Mouse (Mus musculus): Measurements from ENCODE around the gene Nmur1. TPM values are rescaled to one million over a fixed set of nuclear protein-coding genes. Genes with fewer than 3 reads are reported as not detected.

Nmur1 gene
- polyA plus RNA-seq, 1 experiment from 2014 or later = not detected

GRCm38 (mm10) chr1:86349696-86350095 lies 76.3 kb downstream of the Nmur1 start:
- H3K9ac ChIP-seq (ENCODE audit: low read length) = no peak overlapping the region
- H3K9me3 ChIP-seq (replicated peaks; ENCODE audit: control insufficient read depth, low read length) = no peaks in the 10 kb centered on the region
- no peaks in the 10 kb centered on the region for H3K27me3 ChIP-seq (ENCODE audit: control insufficient read depth, insufficient read depth, low read length)
- H3K4me2 ChIP-seq (ENCODE audit: low read depth, low read length) = no peak overlapping the region
- no peaks in the 10 kb centered on the region for H3K4me1 ChIP-seq (ENCODE audit: control insufficient read depth, insufficient read depth, low read length)
- WGBS = 86% methylated on average over 1 of the region's 1 CpGs
- no peak for ATAC-seq (replicated peaks; ENCODE audit: extremely low read depth, insufficient read depth, low FRiP score)
- H3K27ac ChIP-seq (ENCODE audit: low read length) = no peak overlapping the region
- H3K4me3 ChIP-seq (ENCODE audit: low read length) = no peak overlapping the region
- peaks cover 63% of the 10 kb centered on the region for H3K36me3 ChIP-seq (ENCODE audit: control insufficient read depth, insufficient read depth)

- H3K9me3 ChIP-seq (replicated peaks; ENCODE audit: control insufficient read depth, low read length) = no peaks in the 10 kb centered on the region
- no peak overlapping the region for H3K9ac ChIP-seq (ENCODE audit: low read length)
- no peak for ATAC-seq (replicated peaks; ENCODE audit: extremely low read depth, insufficient read depth, low FRiP score)
- H3K27me3 ChIP-seq (ENCODE audit: control insufficient read depth, insufficient read depth, low read length) = no peaks in the 10 kb centered on the region
- no peak overlapping the region for H3K4me2 ChIP-seq (ENCODE audit: low read depth, low read length)
- no peak overlapping the region for H3K4me3 ChIP-seq (ENCODE audit: low read length)
- no peak overlapping the region for H3K27ac ChIP-seq (ENCODE audit: low read length)
- H3K36me3 ChIP-seq (ENCODE audit: control insufficient read depth, insufficient read depth) = peaks cover 58% of the 10 kb centered on the region
- no peaks in the 10 kb centered on the region for H3K4me1 ChIP-seq (ENCODE audit: control insufficient read depth, insufficient read depth, low read length)
- 93% methylated on average over 3 of the region's 3 CpGs for WGBS
Measured at GRCm38 (mm10) chr1:86349201-86349600, 76.8 kb downstream of the Nmur1 start.

- Histone ChIP-seq H3K9ac (ENCODE audit: low read length) (no peak overlapping the region), H3K27ac (ENCODE audit: low read length) (no peak overlapping the region), H3K36me3 (ENCODE audit: control insufficient read depth, insufficient read depth) (peaks cover 54% of the 10 kb centered on the region), H3K9me3 (replicated peaks; ENCODE audit: control insufficient read depth, low read length) (no peaks in the 10 kb centered on the region), H3K4me1 (ENCODE audit: control insufficient read depth, insufficient read depth, low read length) (no peaks in the 10 kb centered on the region), H3K27me3 (ENCODE audit: control insufficient read depth, insufficient read depth, low read length) (no peaks in the 10 kb centered on the region), H3K4me2 (ENCODE audit: low read depth, low read length) (no peak overlapping the region), H3K4me3 (ENCODE audit: low read length) (no peak overlapping the region)
- ATAC-seq (replicated peaks; ENCODE audit: extremely low read depth, insufficient read depth, low FRiP score) = no peak
- 80% methylated on average over 4 of the region's 4 CpGs for WGBS
Measured at GRCm38 (mm10) chr1:86348801-86349200, 77.2 kb downstream of the Nmur1 start.

- Histone ChIP-seq H3K27me3 (ENCODE audit: control insufficient read depth, insufficient read depth, low read length) (no peaks in the 10 kb centered on the region), H3K36me3 (ENCODE audit: control insufficient read depth, insufficient read depth) (peaks cover 47% of the 10 kb centered on the region), H3K9ac (ENCODE audit: low read length) (no peak overlapping the region), H3K4me1 (ENCODE audit: control insufficient read depth, insufficient read depth, low read length) (no peaks in the 10 kb centered on the region), H3K4me3 (ENCODE audit: low read length) (no peak overlapping the region), H3K4me2 (ENCODE audit: low read depth, low read length) (no peak overlapping the region), H3K27ac (ENCODE audit: low read length) (no peak overlapping the region), H3K9me3 (replicated peaks; ENCODE audit: control insufficient read depth, low read length) (no peaks in the 10 kb centered on the region)
- ATAC-seq (replicated peaks; ENCODE audit: extremely low read depth, insufficient read depth, low FRiP score) = no peak
- 59% methylated on average over 1 of the region's 1 CpGs for WGBS
Measured at GRCm38 (mm10) chr1:86348083-86348482, 77.9 kb downstream of the Nmur1 start.

- H3K9me3 ChIP-seq (replicated peaks; ENCODE audit: control insufficient read depth, low read length) = no peaks in the 10 kb centered on the region
- H3K4me3 ChIP-seq (ENCODE audit: low read length) = no peak overlapping the region
- no peaks in the 10 kb centered on the region for H3K4me1 ChIP-seq (ENCODE audit: control insufficient read depth, insufficient read depth, low read length)
- no peaks in the 10 kb centered on the region for H3K27me3 ChIP-seq (ENCODE audit: control insufficient read depth, insufficient read depth, low read length)
- no peak overlapping the region for H3K9ac ChIP-seq (ENCODE audit: low read length)
- 55% methylated on average over 1 of the region's 1 CpGs for WGBS
- no peak for ATAC-seq (replicated peaks; ENCODE audit: extremely low read depth, insufficient read depth, low FRiP score)
- peaks cover 45% of the 10 kb centered on the region for H3K36me3 ChIP-seq (ENCODE audit: control insufficient read depth, insufficient read depth)
- no peak overlapping the region for H3K4me2 ChIP-seq (ENCODE audit: low read depth, low read length)
- H3K27ac ChIP-seq (ENCODE audit: low read length) = no peak overlapping the region
Measured at GRCm38 (mm10) chr1:86347716-86348045, 78.3 kb downstream of the Nmur1 start.

- peaks cover 42% of the 10 kb centered on the region for H3K36me3 ChIP-seq (ENCODE audit: control insufficient read depth, insufficient read depth)
- WGBS = 93% methylated on average over 3 of the region's 3 CpGs
- H3K9ac ChIP-seq (ENCODE audit: low read length) = no peak overlapping the region
- no peak overlapping the region for H3K27ac ChIP-seq (ENCODE audit: low read length)
- no peak overlapping the region for H3K4me2 ChIP-seq (ENCODE audit: low read depth, low read length)
- no peaks in the 10 kb centered on the region for H3K4me1 ChIP-seq (ENCODE audit: control insufficient read depth, insufficient read depth, low read length)
- H3K27me3 ChIP-seq (ENCODE audit: control insufficient read depth, insufficient read depth, low read length) = no peaks in the 10 kb centered on the region
- no peak for ATAC-seq (replicated peaks; ENCODE audit: extremely low read depth, insufficient read depth, low FRiP score)
- no peaks in the 10 kb centered on the region for H3K9me3 ChIP-seq (replicated peaks; ENCODE audit: control insufficient read depth, low read length)
- no peak overlapping the region for H3K4me3 ChIP-seq (ENCODE audit: low read length)
Measured at GRCm38 (mm10) chr1:86346851-86347715, 78.9 kb downstream of the Nmur1 start.

GRCm38 (mm10) chr1:86345956-86346355 lies 80.1 kb downstream of the Nmur1 start:
- H3K9ac ChIP-seq (ENCODE audit: low read length) = no peak overlapping the region
- WGBS = 90% methylated on average over 4 of the region's 4 CpGs
- no peak overlapping the region for H3K4me2 ChIP-seq (ENCODE audit: low read depth, low read length)
- H3K4me1 ChIP-seq (ENCODE audit: control insufficient read depth, insufficient read depth, low read length) = no peaks in the 10 kb centered on the region
- H3K36me3 ChIP-seq (ENCODE audit: control insufficient read depth, insufficient read depth) = peaks cover 32% of the 10 kb centered on the region
- H3K9me3 ChIP-seq (replicated peaks; ENCODE audit: control insufficient read depth, low read length) = no peaks in the 10 kb centered on the region
- H3K27ac ChIP-seq (ENCODE audit: low read length) = no peak overlapping the region
- no peak for ATAC-seq (replicated peaks; ENCODE audit: extremely low read depth, insufficient read depth, low FRiP score)
- no peak overlapping the region for H3K4me3 ChIP-seq (ENCODE audit: low read length)
- H3K27me3 ChIP-seq (ENCODE audit: control insufficient read depth, insufficient read depth, low read length) = no peaks in the 10 kb centered on the region

- no peak overlapping the region for H3K4me2 ChIP-seq (ENCODE audit: low read depth, low read length)
- no peaks in the 10 kb centered on the region for H3K27me3 ChIP-seq (ENCODE audit: control insufficient read depth, insufficient read depth, low read length)
- WGBS = 84% methylated on average over 4 of the region's 4 CpGs
- no peak for ATAC-seq (replicated peaks; ENCODE audit: extremely low read depth, insufficient read depth, low FRiP score)
- no peak overlapping the region for H3K27ac ChIP-seq (ENCODE audit: low read length)
- H3K36me3 ChIP-seq (ENCODE audit: control insufficient read depth, insufficient read depth) = peaks cover 23% of the 10 kb centered on the region
- H3K9ac ChIP-seq (ENCODE audit: low read length) = no peak overlapping the region
- no peaks in the 10 kb centered on the region for H3K9me3 ChIP-seq (replicated peaks; ENCODE audit: control insufficient read depth, low read length)
- H3K4me3 ChIP-seq (ENCODE audit: low read length) = no peak overlapping the region
- no peaks in the 10 kb centered on the region for H3K4me1 ChIP-seq (ENCODE audit: control insufficient read depth, insufficient read depth, low read length)
Measured at GRCm38 (mm10) chr1:86345069-86345468, 81.0 kb downstream of the Nmur1 start.

- Histone ChIP-seq H3K27me3 (ENCODE audit: control insufficient read depth, insufficient read depth, low read length) (no peaks in the 10 kb centered on the region), H3K36me3 (ENCODE audit: control insufficient read depth, insufficient read depth) (peaks cover 14% of the 10 kb centered on the region), H3K4me1 (ENCODE audit: control insufficient read depth, insufficient read depth, low read length) (no peaks in the 10 kb centered on the region), H3K27ac (ENCODE audit: low read length) (no peak overlapping the region), H3K4me3 (ENCODE audit: low read length) (no peak overlapping the region), H3K9me3 (replicated peaks; ENCODE audit: control insufficient read depth, low read length) (no peaks in the 10 kb centered on the region), H3K4me2 (ENCODE audit: low read depth, low read length) (no peak overlapping the region), H3K9ac (ENCODE audit: low read length) (no peak overlapping the region)
- no peak for ATAC-seq (replicated peaks; ENCODE audit: extremely low read depth, insufficient read depth, low FRiP score)
- 50% methylated on average over 4 of the region's 4 CpGs for WGBS
Measured at GRCm38 (mm10) chr1:86343969-86344861, 81.8 kb downstream of the Nmur1 start.

Data from heart, embryonic 16.5 days (tissue).